Mouse (Mus musculus): ENCODE data around the gene Gm17949.

GRCm38 (mm10) chr17:56973956-56974707 lies 37.1 kb upstream of the Gm17949 start:
- no peak for TF ChIP-seq CTCF (IDR thresholded peaks at IDR 0.05; ENCODE audit: borderline replicate concordance, control insufficient read depth, extremely low read depth, insufficient read depth, low read length, poor library complexity)
- TF ChIP-seq POLR2A (IDR thresholded peaks at IDR 0.05; ENCODE audit: control insufficient read depth, extremely low read depth, insufficient read depth, low read length, poor library complexity): no peak
